Mouse (Mus musculus) heart, adult 2 months (tissue): ENCODE data around the gene Gm20388.

ENCODE experiments used
- CTCF ChIP-seq: fragments of 200-600 bp; IDR thresholded peaks from 2 replicates; pipeline ENCODE4 v1.8.1; 2022; ENCODE audit warnings: antibody characterized with exemption, mild to moderate bottlenecking, moderate library complexity
- POLR2A ChIP-seq: fragments of 200-500 bp; IDR thresholded peaks from 2 replicates; pipeline ENCODE4 v1.6.1; 2011; ENCODE audit warnings: mild to moderate bottlenecking, low read depth, low read length, control low read depth; ENCODE audit not compliant: insufficient read depth

GRCm38 (mm10) chr8:120847279-120847678 lies 936.6 kb downstream of the Gm20388 start:
- TF ChIP-seq POLR2A (no peak), CTCF (no peak)
